Mouse (Mus musculus) erythroblast, adult 5-6 weeks (primary cell): ENCODE measurements around the gene Dock9. TPM values are rescaled to one million over a fixed set of nuclear protein-coding genes. Genes with fewer than 3 reads are reported as not detected.

Experiments
- ATAC-seq: replicated peaks from 2 replicates; pipeline ENCODE4 v1.8.0; 2016; ENCODE audit warnings: moderate number of reproducible peaks, mild to moderate bottlenecking, moderate TSS enrichment, inconsistent platforms; ENCODE audit not compliant: poor library complexity, low FRiP score, severe bottlenecking
- total RNA-seq, 2 experiments: library from RNA; stranded (forward) in 1 of 2; stranded (reverse) in 1 of 2; fragments of 150-400 nt in 1 of 2; fragments of 200-764, 138-1000 nt in 1 of 2; gene quantifications; 2 replicates each; pipeline versions ENCODE4 v1.2.3 to v1.2.4; 2015 to 2017; ENCODE audit warnings: low replicate concordance in 2 of 2

The Dock9 gene
- total RNA-seq (2015; ENCODE audit: low replicate concordance) (0.19 and 4.8 TPM in 2 replicates), total RNA-seq (2017; ENCODE audit: low replicate concordance) (1.1 and 1.5 TPM in 2 replicates)

GRCm38 (mm10) chr14:121797457-121798410, at the start of gene Dock9:
Gene Dock9, minus strand, starts transcription at chr14:121797837.
- peak; percentile 76 for ATAC-seq

GRCm38 (mm10) chr14:121844486-121844885, 46.8 kb upstream of the Dock9 start:
- no peak for ATAC-seq

- no peak for ATAC-seq
These were observed 42.6 kb upstream of the Dock9 start for GRCm38 (mm10) chr14:121840217-121840616.

GRCm38 (mm10) chr14:121838161-121838560, 40.5 kb upstream of the Dock9 start:
- no peak for ATAC-seq

- no peak for ATAC-seq
These were observed 35.4 kb upstream of the Dock9 start for GRCm38 (mm10) chr14:121833001-121833520.

- ATAC-seq: no peak
These were observed 32.3 kb upstream of the Dock9 start for GRCm38 (mm10) chr14:121829816-121830442.

- ATAC-seq: no peak
These were observed 29.5 kb upstream of the Dock9 start for GRCm38 (mm10) chr14:121827091-121827490.

GRCm38 (mm10) chr14:121825521-121826445, 28.1 kb upstream of the Dock9 start:
- ATAC-seq: no peak

GRCm38 (mm10) chr14:121824322-121825103, 26.9 kb upstream of the Dock9 start:
- no peak for ATAC-seq

GRCm38 (mm10) chr14:121822997-121823396, 25.4 kb upstream of the Dock9 start:
- no peak for ATAC-seq

- ATAC-seq: no peak
These were observed 24.9 kb upstream of the Dock9 start for GRCm38 (mm10) chr14:121822506-121822905.

- ATAC-seq: no peak
These were observed 9.2 kb upstream of the Dock9 start for GRCm38 (mm10) chr14:121806791-121807190.

GRCm38 (mm10) chr14:121806316-121806715, 8.7 kb upstream of the Dock9 start:
- ATAC-seq: no peak

GRCm38 (mm10) chr14:121804461-121804860, 6.8 kb upstream of the Dock9 start:
- ATAC-seq: peak; percentile 85

- ATAC-seq: no peak
These were observed 3.3 kb upstream of the Dock9 start for GRCm38 (mm10) chr14:121800962-121801361.

GRCm38 (mm10) chr14:121799112-121799511, 1.5 kb upstream of the Dock9 start:
- ATAC-seq: no peak

- ATAC-seq: peak; percentile 84
These were observed 768 bp upstream of the Dock9 start for GRCm38 (mm10) chr14:121798411-121798799.

- ATAC-seq: no peak
These were observed 823 bp downstream of the Dock9 start for GRCm38 (mm10) chr14:121796571-121797456.
